Comparison of ENCODE assay signal across 8 mouse cellular contexts in the genomic region with DNA sequence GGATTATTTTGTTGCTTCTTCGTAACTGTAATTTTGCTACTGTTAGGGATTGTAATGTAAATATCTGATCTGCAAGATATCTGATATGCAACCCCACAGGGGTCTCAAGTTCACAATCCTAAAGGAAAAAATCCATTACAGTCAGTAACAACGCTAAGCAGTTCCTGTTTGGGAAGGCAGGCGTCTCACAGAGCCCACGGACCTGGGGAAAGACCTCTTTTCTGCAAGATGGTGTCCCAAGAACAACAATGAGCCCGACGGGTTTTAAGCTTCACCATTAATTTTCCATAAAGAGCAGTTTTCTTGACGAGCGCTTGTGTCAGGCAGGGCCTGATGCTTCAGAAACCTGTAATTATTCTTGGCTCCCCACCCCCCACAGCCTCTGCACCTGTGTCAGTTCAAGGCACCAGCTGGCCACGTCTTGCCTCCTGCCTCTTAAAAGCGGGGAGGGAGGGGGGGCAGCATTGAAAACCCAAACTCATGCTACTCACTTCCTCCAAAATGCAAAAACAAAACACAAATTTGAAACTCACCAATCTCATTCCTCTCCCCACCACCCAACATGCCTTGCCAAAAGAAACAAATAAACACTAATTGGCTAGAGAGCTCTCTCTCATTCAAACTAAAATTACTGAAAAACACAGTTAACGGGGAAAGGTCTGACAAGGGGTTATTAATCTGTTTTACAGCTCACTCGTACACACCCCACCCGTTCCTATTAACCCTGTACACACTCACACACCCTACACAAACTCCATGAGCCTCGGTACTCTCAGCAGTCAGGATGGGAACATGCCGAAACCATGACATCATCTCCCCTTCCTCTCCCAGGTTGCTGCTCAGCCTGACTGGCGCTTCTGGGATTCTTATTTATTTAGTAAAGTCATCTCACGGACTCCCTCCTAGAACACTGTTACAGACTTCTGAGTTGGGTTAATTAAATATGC. TPM values are rescaled to one million over a fixed set of nuclear protein-coding genes. Genes with fewer than 3 reads are reported as not detected.
DNase-seq lines count a peak whose midpoint lies in the region; ATAC-seq and TF ChIP-seq lines count a peak whose summit lies in the region.

No protein-coding gene starts in this region.

- H3K4me2 ChIP-seq in forebrain, postnatal 0 days (ENCODE audit: low read depth), result peak overlapping the region; percentile 37
- no peak overlapping the region; the same call in 1 of the 2 replicates for H3K4me2 ChIP-seq in liver, embryonic 14.5 days (ENCODE audit: low read depth)
- H3K4me2 ChIP-seq in neural tube, embryonic 13.5 days, result peak overlapping the region; percentile 29

- H3K4me1 ChIP-seq in forebrain, postnatal 0 days (ENCODE audit: insufficient read depth), result peaks cover 21% of the 10 kb centered on the region
- peaks cover 6 to 26% of the 10 kb centered on the region in 2 experiments; a peak in 3 of 4 replicates for H3K4me1 ChIP-seq in liver, embryonic 14.5 days (replicated peaks; ENCODE audit: control insufficient read depth in 2 of 2, insufficient read depth in 2 of 2, low read length in 1 of 2)
- peaks cover 86% of the 10 kb centered on the region for H3K4me1 ChIP-seq in neural tube, embryonic 13.5 days (replicated peaks)

- no peak overlapping the region for H3K4me3 ChIP-seq in forebrain, postnatal 0 days (ENCODE audit: low read depth, low read length)
- no peak overlapping the region for H3K4me3 ChIP-seq in liver, embryonic 14.5 days (ENCODE audit: insufficient read depth in 1 of 2, low read depth in 2 of 2, low read length in 2 of 2)
- no peak overlapping the region for H3K4me3 ChIP-seq in neural tube, embryonic 13.5 days

- H3K27me3 ChIP-seq in forebrain, postnatal 0 days (ENCODE audit: insufficient read depth, low read length), result no peaks in the 10 kb centered on the region
- H3K27me3 ChIP-seq in liver, embryonic 14.5 days (ENCODE audit: control insufficient read depth, insufficient read depth, low read length), result no peaks in the 10 kb centered on the region
- no peaks in the 10 kb centered on the region for H3K27me3 ChIP-seq in neural tube, embryonic 13.5 days

- DNase-seq in layer of hippocampus, adult 11-12 months (ENCODE audit: low spot score), result peak; percentile 33
- DNase-seq in layer of hippocampus, adult 9-11 months, result no peak
- peak; percentile 94 for DNase-seq in cerebellum, adult 11-12 months
- DNase-seq in forebrain, postnatal 0 days, result peak; percentile 66
- DNase-seq in hindlimb bud, embryonic 11.5 days (ENCODE audit: extremely low spot score, low read depth, low spot score), result peak; percentile 47
- DNase-seq in liver, embryonic 14.5 days (ENCODE audit: low read depth in 3 of 3, low spot score in 3 of 3), result no peak
- no peak for DNase-seq in left cerebral cortex, postnatal 36 days (ENCODE audit: low spot score in 2 of 2)

- TF ChIP-seq EP300 in liver, embryonic 14.5 days (IDR thresholded peaks at IDR 0.05; ENCODE audit: low read depth), result no peak

- WGBS in forebrain, postnatal 0 days, result 8% methylated on average over 17 of the region's 17 CpGs
- WGBS in liver, embryonic 14.5 days (ENCODE audit: insufficient replicate concordance), result 30% methylated on average over 17 of the region's 17 CpGs
- 22% methylated on average over 17 of the region's 17 CpGs for WGBS in neural tube, embryonic 13.5 days

- no peaks in the 10 kb centered on the region for H3K36me3 ChIP-seq in forebrain, postnatal 0 days (ENCODE audit: insufficient read depth)
- H3K36me3 ChIP-seq in liver, embryonic 14.5 days (replicated peaks; ENCODE audit: control insufficient read depth, insufficient read depth, low read depth), result no peaks in the 10 kb centered on the region
- H3K36me3 ChIP-seq in neural tube, embryonic 13.5 days, result no peaks in the 10 kb centered on the region

- H3K27ac ChIP-seq in forebrain, postnatal 0 days (ENCODE audit: low read depth, low read length), result peak overlapping the region; percentile 74
- H3K27ac ChIP-seq in liver, embryonic 14.5 days, result no peak overlapping the region
- H3K27ac ChIP-seq in neural tube, embryonic 13.5 days (replicated peaks), result peak overlapping the region; percentile 50

- peak; percentile 88 for ATAC-seq in forebrain, postnatal 0 days
- ATAC-seq in liver, embryonic 14.5 days (ENCODE audit: insufficient read depth), result 0 out of 2 replicates have a peak, but pooled peaks have one; percentile 39
- ATAC-seq in neural tube, embryonic 13.5 days (ENCODE audit: low read depth), result peak; percentile 81

- no peaks in the 10 kb centered on the region for H3K9me3 ChIP-seq in forebrain, postnatal 0 days (ENCODE audit: low read length)
- H3K9me3 ChIP-seq in liver, embryonic 14.5 days (ENCODE audit: control insufficient read depth, low read length), result no peaks in the 10 kb centered on the region
- H3K9me3 ChIP-seq in neural tube, embryonic 13.5 days, result no peaks in the 10 kb centered on the region

- intact Hi-C loops in left cerebral cortex, postnatal 36 days (cut with DNase I), result no loop called here

- peak; percentile 44 for TF ChIP-seq CTCF in forebrain, postnatal 0 days (IDR thresholded peaks at IDR 0.05; ENCODE audit: low read depth)
- no peak for TF ChIP-seq CTCF in liver, embryonic 14.5 days (IDR thresholded peaks at IDR 0.05; ENCODE audit: low read depth)

- H3K9ac ChIP-seq in forebrain, postnatal 0 days, result no peak overlapping the region
- no peak overlapping the region for H3K9ac ChIP-seq in liver, embryonic 14.5 days (replicated peaks)
- H3K9ac ChIP-seq in neural tube, embryonic 13.5 days, result peak overlapping the region; percentile 38

RNA-seq across cellular contexts. Expression of gene Klf7, which starts 34.2 kb away (rescaled TPM):
- 51.4 and 61.5 TPM in 2 replicates for total RNA-seq in forebrain, postnatal 0 days (2014; rRNA removed)
- polyA plus RNA-seq in forebrain, postnatal 0 days (2015; fragmentation: Nextera tagmentation; extraction: Ambion mirVana), result 98.1 and 154 TPM in 2 replicates
- polyA plus RNA-seq in liver, embryonic 14.5 days (2012; rRNA removed), result 1.4 and 1.7 TPM in 2 replicates
- 3.6 and 4.9 TPM in 2 replicates for polyA plus RNA-seq in liver, embryonic 14.5 days (2014; fragmentation: Nextera tagmentation; extraction: Ambion mirVana)
- polyA plus RNA-seq in neural tube, embryonic 13.5 days (2015; fragmentation: Nextera tagmentation; extraction: Ambion mirVana), result 78.7 and 86.4 TPM in 2 replicates
- total RNA-seq in left cerebral cortex, postnatal 36 days (2021), result 10 to 100 TPM; 39.8 to 45.0 TPM

Comparison
In these comparisons a context has a peak if more than half of its experiments do, and no peak if none do; other contexts are left out.
1. DNase-seq: peak in layer of hippocampus, adult 11-12 months (single experiment), cerebellum, adult 11-12 months (single experiment), forebrain, postnatal 0 days (single experiment) and hindlimb bud, embryonic 11.5 days (single experiment); none in layer of hippocampus, adult 9-11 months (single experiment), liver, embryonic 14.5 days (0 of 3) and left cerebral cortex, postnatal 36 days (0 of 2).
2. RNA of gene Klf7, which starts 34.2 kb away (polyA plus RNA-seq): 98.1 to 154 TPM in forebrain, postnatal 0 days and 78.7 to 86.4 TPM in neural tube, embryonic 13.5 days; 1.4 to 4.9 TPM in liver, embryonic 14.5 days; every median in the first group is over 10 times any median in the second.
3. Peak in every context shown above with its lines, with median percentiles within 50 percentile points of each other: ATAC-seq.